Mouse (Mus musculus) adrenal gland, adult 8-10 months (tissue): ENCODE data around the gene Gm9639. TPM values are rescaled to one million over a fixed set of nuclear protein-coding genes. Genes with fewer than 3 reads are reported as not detected.
"Not testable (repeated sequence)": the region's sequence is repeated elsewhere in the genome, so short reads cannot be mapped to it uniquely, and the experiment has no call there.

Experiments
- DNase-seq: peaks from one replicate; pipeline ENCODE4 v3.0.0; 2022
- total RNA-seq, 4 experiments: library from RNA; stranded (reverse); gene quantifications; 2 replicates each; pipeline ENCODE4 v1.2.4; 2022

Gm9639 gene
- total RNA-seq, 4 experiments from 2014 or later, result not detected

GRCm38 (mm10) chr10:77752312-77752711 is 42.6 kb downstream of the Gm9639 start:
- DNase-seq, result not testable (repeated sequence)

GRCm38 (mm10) chr10:77751254-77751653 is 43.6 kb downstream of the Gm9639 start, which contains the start of gene Gm9736:
Gene Gm9736 (minus strand): TSS chr10:77751354.
- not testable (repeated sequence) for DNase-seq

GRCm38 (mm10) chr10:77750686-77751085 is 44.2 kb downstream of the Gm9639 start:
- not testable (repeated sequence) for DNase-seq

Other genes starting within 250 kb of the Gm9639 start
- 100 to 1,000 TPM; 207 to 236 (median 225) TPM for gene Pttg1ip, start 213.4 kb downstream of the Gm9639 start, total RNA-seq
- gene Sumo3, start 189.0 kb downstream of the Gm9639 start, total RNA-seq, result 100 to 1,000 TPM in 3 of 4 experiments, 10 to 100 TPM in 1; 98.9 to 125 (median 115) TPM
- gene Gm49325, start 188.9 kb downstream of the Gm9639 start, total RNA-seq, result 10 to 100 TPM; 15.2 to 24.8 (median 18.1) TPM
- 10 to 100 TPM; 46.0 to 63.0 (median 53.7) TPM for gene Ube2g2, start 172.8 kb downstream of the Gm9639 start, total RNA-seq
- 1 to 10 TPM in 1 of 4 experiments, under 1 TPM in 3; 0.15 to 1.4 (median 0.81) TPM for gene Tspear, start 108.5 kb downstream of the Gm9639 start, total RNA-seq
- not detected for gene Gm19402, start 104.3 kb downstream of the Gm9639 start, total RNA-seq
- not detected for gene Gm9508, start 97.8 kb downstream of the Gm9639 start, total RNA-seq
- gene Gm10272, start 88.5 kb downstream of the Gm9639 start, total RNA-seq, result not detected
- not detected for gene Gm10024, start 83.6 kb downstream of the Gm9639 start, total RNA-seq
- gene Gm10142, start 79.3 kb downstream of the Gm9639 start, total RNA-seq, result not detected
- gene Krtap12-1, start 74.5 kb downstream of the Gm9639 start, total RNA-seq, result not detected
- not detected for gene Gm10100, start 68.6 kb downstream of the Gm9639 start, total RNA-seq
- not detected for gene Gm18596, start 52.4 kb downstream of the Gm9639 start, total RNA-seq
- not detected for gene Gm9736, start 43.7 kb downstream of the Gm9639 start, total RNA-seq
- not detected for gene Gm3233, start 35.4 kb downstream of the Gm9639 start, total RNA-seq
- gene Gm3238, start 23.8 kb downstream of the Gm9639 start, total RNA-seq, result not detected
- gene Gm7138, start 18.1 kb downstream of the Gm9639 start, total RNA-seq, result not detected
- not detected for gene Gm3250, start 12.5 kb downstream of the Gm9639 start, total RNA-seq
- not detected for gene Gm7137, start 6.9 kb downstream of the Gm9639 start, total RNA-seq
- gene Gm19668, start 4.1 kb upstream of the Gm9639 start, total RNA-seq, result not detected
- not detected for gene Gm9507, start 16.8 kb upstream of the Gm9639 start, total RNA-seq
- gene Gm2696, start 19.6 kb upstream of the Gm9639 start, total RNA-seq, result not detected
- gene Krtap10-4, start 32.0 kb upstream of the Gm9639 start, total RNA-seq, result not detected
- gene Krtap10-10, start 40.9 kb upstream of the Gm9639 start, total RNA-seq, result not detected
- gene Gm36176, start 51.7 kb upstream of the Gm9639 start, total RNA-seq, result not detected
- gene Gm10318, start 57.8 kb upstream of the Gm9639 start, total RNA-seq, result not detected
- gene Gm3285, start 66.9 kb upstream of the Gm9639 start, total RNA-seq, result not detected
- gene Lrrc3, start 107.5 kb upstream of the Gm9639 start, total RNA-seq, result 10 to 100 TPM in 1 of 4 experiments, 1 to 10 TPM in 3; 5.5 to 10.8 (median 7.3) TPM
- 10 to 100 TPM in 2 of 4 experiments, 1 to 10 TPM in 2; 2.2 to 10.4 (median 7.6) TPM for gene Trpm2, start 175.5 kb upstream of the Gm9639 start, total RNA-seq
- gene 1810043G02Rik, start 183.4 kb upstream of the Gm9639 start, total RNA-seq, result 10 to 100 TPM; 18.8 to 41.2 (median 28.6) TPM
- gene Pfkl, start 215.0 kb upstream of the Gm9639 start, total RNA-seq, result 100 to 1,000 TPM in 1 of 4 experiments, 10 to 100 TPM in 3; 79.7 to 108 (median 89.6) TPM
- 10 to 100 TPM in 3 of 4 experiments, 1 to 10 TPM in 1; 4.3 to 41.2 (median 20.8) TPM for gene Dnmt3l, start 246.9 kb upstream of the Gm9639 start, total RNA-seq
- gene Aire, start 248.5 kb upstream of the Gm9639 start, total RNA-seq, result not detected